Mouse (Mus musculus) c-Kit-positive CD71-positive TER-119-positive erythroid progenitor cells, embryonic 14.5 days (primary cell): ENCODE results near the gene Scamp5.
A peak's percentile ranks its signal among the peaks of the same experiment; 100 is the strongest.
"Not testable (repeated sequence)": the region's sequence is repeated elsewhere in the genome, so short reads cannot be mapped to it uniquely, and the experiment has no call there.

Source experiments
- DNase-seq: peaks from one replicate; pipeline ENCODE4 v3.0.0-alpha.2; 2013; ENCODE audit warnings: low spot score

The Scamp5 gene

GRCm38 (mm10) chr9:57452624-57453462 lies 15.0 kb downstream of the Scamp5 start:
- DNase-seq = no peak

DNA sequence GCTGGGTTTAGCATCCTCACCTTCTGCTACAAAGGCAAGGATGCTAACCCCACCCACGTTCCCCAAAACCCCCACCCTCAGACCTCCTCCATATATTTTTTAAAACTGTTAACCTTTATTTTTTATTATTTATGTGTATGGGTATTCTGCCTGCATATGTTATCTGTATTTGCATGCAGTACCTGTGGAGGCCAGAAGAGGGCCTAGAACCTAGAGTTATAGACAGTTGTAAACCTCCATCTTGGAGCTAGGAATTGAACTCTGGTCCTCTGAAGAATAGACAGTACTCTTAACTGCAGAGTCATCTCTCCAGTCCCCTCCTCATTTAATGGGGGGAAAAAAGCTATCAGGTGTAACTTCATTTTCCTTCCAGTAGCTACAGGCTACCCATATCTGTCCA lies 18.1 kb downstream of the Scamp5 start:
- peak; percentile 20 for DNase-seq

DNA sequence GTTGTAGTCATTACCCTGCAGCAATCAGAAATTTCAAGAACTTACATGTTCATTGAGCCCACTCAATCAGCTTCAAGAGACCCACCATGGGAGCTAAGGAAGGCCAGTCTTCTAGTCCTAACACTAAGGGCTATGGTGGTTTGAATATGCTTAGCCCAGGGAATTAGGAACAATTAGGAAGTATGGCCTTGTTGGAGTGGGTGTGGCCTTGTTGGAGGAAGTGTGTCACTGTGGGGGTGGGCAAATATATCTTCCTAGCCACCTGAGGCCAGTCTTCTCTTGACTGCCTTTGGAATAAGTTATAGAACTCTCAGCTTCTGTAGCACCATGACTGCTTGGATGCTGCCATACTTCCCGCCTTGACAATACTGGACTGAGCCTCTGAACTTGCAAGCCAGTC lies 27.2 kb downstream of the Scamp5 start:
- no peak for DNase-seq

DNA sequence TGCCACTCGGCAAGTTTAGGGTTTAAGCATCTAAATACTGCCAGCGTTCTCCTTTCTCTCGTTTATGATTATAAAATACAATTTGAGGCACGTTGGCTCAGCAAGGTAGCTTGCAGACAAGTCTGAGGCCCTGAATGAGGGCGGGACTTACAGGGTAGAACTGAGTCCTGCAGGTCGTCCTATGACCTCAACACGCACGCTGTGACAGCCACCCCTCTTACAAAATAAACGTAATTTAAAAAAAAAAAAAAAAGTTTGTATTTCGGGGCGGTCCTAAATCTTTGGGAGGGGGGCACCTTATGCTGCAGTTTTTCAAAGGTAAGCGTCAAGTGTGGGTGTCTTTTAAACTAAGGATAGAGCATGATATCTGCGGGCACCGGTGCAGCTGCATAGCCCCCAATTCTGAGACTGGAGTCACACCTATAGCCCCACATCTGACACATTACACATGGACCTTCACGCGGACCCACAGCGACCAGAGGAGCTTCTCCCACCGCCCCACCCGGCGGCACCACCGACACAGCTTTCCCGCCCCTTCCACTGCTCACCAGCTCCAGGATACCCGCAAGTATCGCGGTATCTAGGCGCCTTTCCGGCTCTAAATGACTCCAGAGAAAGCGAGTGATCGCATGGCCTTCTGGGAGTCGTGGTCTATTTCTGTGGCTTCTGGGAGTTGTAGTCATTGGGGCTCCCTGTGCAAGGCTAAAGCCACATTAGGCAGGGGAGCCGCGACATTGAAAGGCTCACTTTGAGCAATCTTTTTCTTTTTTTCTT lies 28.2 kb downstream of the Scamp5 start, which contains the start of gene Ppcdc:
Gene Ppcdc (minus strand): TSS at position 603 of the 774 bp plus-strand sequence.
- peak; percentile 92 for DNase-seq

DNA sequence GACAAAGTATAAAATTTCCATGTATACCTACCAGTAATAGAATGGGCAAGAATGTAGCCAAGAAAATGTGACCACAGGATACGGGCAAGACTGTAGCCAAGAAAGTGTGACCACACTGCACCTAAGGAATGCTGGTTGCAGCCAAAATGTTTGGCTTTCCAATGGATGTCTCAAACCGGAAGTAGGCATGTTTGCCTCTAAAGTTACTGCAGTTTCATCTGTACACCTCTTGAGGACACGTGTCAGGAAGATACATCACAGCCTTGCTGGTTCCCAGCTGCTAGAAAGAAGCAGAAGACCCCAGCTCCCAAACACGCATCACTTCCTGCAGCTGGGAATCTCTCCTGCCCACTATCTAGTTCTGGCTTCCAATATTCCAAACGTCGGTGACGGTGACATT lies 28.8 kb downstream of the Scamp5 start:
- DNase-seq = no peak

DNA sequence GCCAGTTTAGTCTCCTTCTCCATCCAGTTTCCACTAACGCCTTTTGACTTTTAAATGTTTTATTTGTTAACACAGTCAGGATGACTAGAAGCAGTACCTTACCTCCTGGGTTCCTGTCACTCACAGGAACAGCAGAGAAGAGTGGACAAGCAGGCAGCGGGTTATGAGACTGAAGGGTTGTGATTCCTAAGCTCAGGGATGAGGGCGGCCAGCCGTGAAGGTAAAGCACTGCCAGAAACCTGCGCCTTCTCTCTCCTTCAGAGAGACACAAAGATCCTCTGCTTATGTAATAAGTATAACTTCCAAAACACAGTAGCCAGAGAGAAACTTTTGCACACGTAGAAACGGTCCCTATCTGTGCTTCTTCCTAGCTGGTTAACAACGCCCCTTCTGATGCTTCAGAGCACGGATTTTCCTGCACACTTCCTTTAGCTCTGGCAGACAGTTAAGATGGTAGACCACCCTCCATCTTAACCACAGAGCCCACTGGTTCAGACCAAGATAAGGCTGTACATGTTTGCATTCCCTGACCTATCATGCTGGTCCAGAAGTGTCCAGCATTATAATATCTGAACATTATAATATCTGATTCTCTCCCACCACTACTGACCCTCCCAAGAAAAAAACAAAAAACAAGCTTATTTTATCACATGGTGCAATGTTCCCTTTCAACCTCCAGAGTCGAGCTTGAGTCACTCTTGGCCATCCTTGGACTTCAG lies 29.8 kb downstream of the Scamp5 start:
- DNase-seq = no peak

DNA sequence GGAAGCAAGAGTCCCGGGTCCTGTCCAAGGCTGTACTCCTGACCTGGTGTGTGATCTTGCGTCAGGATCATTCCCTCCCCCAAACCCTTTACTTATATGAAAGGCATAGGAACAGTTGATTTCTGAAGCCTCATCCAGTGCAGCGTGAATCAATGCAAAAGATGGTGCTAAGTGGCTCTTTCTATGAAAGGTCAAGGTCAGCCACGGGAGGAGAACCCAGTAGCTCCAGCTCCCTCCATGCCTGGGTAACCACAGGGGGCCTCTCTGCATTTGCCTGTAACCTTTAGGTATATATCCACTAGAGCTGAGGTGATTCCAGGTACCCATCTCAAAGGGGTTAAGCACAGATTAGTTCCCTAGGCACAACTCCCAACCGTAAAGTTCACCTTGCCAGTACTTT lies 31.7 kb downstream of the Scamp5 start:
- DNase-seq = no peak

GRCm38 (mm10) chr9:57434405-57435165 lies 33.3 kb downstream of the Scamp5 start:
- no peak for DNase-seq

GRCm38 (mm10) chr9:57433097-57434032 lies 34.5 kb downstream of the Scamp5 start:
- peak; percentile 61 for DNase-seq

GRCm38 (mm10) chr9:57432480-57432879 lies 35.4 kb downstream of the Scamp5 start:
- no peak for DNase-seq

DNA sequence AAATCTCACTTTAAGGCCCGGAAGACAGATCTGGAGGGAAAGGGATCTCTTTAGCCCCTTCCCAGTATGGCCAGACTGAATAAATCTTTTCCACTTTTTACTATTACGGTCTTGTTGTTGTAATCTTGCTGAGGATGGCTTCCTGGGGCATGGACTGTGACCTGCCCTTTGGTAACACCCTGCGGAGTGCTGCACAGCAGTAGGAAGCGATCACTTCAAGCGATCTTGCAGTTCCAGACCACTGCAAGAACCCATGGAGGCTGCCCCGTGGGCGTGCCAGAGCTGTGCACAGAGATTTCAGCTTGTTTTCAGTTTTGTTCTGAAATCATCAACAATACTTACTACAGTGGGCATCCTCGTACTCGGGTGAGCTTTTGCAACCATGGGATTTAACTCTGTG lies 36.7 kb downstream of the Scamp5 start:
- DNase-seq = no peak

DNA sequence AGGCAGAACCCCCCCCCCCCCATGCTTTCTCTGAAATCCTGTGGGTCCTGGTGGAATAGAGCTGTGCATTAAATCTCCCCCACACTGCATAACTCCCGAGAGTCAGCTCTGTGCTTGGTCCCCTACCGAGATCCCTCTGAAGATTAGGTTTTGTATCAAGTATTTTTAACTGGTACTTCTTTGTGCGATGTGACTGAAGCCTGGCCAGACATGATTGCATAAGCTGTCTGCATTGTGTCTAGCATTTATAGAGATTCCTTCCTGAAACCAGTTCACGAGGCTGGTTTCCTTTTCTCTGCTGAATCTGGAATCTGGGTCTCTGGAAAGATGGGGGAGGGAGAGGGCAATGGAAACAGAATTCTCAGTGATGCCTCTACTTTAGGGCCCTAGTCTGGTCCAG lies 39.5 kb downstream of the Scamp5 start:
- no peak for DNase-seq

- no peak for DNase-seq
These were observed 39.9 kb downstream of the Scamp5 start for GRCm38 (mm10) chr9:57427937-57428336.

DNA sequence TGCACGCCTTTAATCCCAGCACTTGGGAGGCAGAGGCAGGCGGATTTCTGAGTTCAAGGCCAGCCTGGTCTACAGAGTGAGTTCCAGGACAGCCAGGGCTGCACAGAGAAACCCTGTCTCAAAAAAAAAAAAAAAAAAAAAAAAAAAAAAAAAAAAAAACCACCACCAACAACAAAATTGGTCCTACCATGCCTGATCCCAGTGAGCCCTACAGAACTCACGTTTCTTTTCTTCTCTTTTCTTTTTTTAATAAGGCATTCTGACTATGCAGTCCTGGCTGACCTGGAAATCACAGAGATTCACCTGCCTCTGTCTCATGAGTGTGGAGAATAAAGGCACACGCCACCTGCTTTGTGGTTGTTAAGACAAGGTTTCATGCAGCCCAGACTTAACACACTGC lies 40.7 kb downstream of the Scamp5 start:
- not testable (repeated sequence) for DNase-seq

DNA sequence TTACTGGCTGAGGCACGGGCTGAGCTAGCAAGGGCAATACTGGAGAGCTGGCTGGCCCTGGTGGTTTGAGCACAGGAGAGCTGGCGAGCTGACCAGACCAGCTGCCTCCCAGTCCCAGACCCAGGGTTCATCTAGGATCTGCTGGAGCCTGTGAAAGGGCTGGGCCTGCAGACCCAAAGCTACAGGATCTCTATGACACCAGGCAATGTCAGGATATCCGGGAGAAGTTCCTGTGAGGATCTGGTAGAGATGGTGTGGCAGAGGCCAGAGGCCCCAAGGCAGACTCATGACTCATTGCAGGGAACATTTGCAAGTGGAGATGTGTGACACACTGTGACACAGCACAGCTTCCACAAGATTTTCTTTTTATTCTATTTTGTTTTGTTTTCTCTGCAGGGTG lies 42.7 kb downstream of the Scamp5 start:
- DNase-seq = no peak

- no peak for DNase-seq
These were observed 43.8 kb downstream of the Scamp5 start for GRCm38 (mm10) chr9:57424066-57424465.

DNA sequence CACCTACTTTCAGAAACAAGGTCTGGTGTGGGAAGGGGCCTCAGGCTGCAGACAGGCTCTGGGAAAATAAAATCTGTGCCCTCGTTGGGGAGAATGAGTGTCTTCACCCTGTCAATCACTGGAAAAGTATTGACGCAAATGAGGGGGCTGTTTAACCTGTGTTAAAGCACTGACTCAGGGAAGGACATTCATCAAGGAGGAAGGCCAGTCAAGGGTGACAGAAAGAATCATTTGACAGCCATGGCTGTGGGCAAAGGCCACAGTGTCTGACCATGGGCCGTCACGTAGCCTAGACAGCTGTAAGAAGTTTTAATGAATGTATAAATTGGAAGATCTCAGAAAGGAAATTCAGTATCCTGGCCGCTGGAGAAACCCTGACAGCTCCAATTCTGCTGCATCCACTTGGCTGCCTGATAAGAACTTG lies 46.2 kb downstream of the Scamp5 start:
- no peak for DNase-seq

- no peak for DNase-seq
These were observed 46.7 kb downstream of the Scamp5 start for GRCm38 (mm10) chr9:57421121-57421571.

DNA sequence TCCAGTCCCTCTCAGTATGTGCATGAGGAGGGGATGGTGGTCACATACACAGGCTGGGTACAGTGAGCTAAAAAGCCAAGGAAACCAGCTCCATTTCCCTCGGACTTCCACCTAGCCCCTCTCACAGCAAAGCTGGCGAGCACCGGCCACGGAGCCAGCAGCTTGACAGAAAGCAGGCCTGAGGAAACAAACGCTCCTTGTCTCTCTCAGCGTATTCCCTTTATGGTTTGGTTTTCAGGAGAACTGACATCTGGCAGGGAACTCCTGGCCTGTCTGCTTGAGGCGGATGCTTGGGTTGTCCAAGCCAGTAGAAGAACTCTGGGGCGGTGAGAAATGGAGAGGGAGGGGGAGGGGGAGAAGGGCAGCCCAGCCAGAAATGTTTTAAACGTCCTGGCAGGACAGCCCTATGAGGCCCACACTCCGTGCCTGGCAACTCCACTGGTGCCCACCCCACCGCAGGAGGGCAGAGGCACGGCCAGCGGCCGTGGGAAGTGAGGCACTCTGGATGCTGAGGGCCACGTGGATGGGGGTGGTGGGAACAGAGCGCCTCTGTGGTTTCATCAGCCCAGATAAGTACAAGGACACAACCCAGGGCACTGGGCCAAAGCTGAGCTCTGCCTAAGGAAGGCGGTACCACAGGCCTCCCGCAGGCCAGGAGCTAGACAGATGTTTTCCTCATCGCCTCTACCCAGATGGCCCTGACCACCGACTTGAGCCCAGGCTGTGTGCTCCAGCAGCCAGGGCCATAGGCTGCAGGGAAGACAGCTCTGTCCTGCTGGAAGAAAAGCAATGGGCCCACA lies 47.3 kb downstream of the Scamp5 start:
- no peak for DNase-seq
